Mouse (Mus musculus) embryonic facial prominence, embryonic 10.5 days (tissue): Measurements from ENCODE around the gene Cry2. TPM values are rescaled to one million over a fixed set of nuclear protein-coding genes. Genes with fewer than 3 reads are reported as not detected.
A peak's percentile ranks its signal among the peaks of the same experiment; 100 is the strongest.
"Not testable (repeated sequence)": the region's sequence is repeated elsewhere in the genome, so short reads cannot be mapped to it uniquely, and the experiment has no call there.

Source experiments
- DNase-seq: peaks from one replicate; pipeline ENCODE4 v3.0.0-alpha.2; 2017; ENCODE audit warnings: low spot score
- H3K27ac ChIP-seq: fragments of 300-500 bp; sonication (generic); replicated peaks from 2 replicates; pipeline ENCODE4 v1.5.1; 2016; ENCODE audit warnings: mild to moderate bottlenecking
- H3K27me3 ChIP-seq: fragments of 300-500 bp; sonication (generic); replicated peaks from 2 replicates; pipeline ENCODE4 v1.6.1; 2016; ENCODE audit warnings: low read depth, mild to moderate bottlenecking; ENCODE audit not compliant: poor library complexity, severe bottlenecking
- H3K36me3 ChIP-seq: fragments of 300-500 bp; sonication (generic); replicated peaks from 2 replicates; pipeline ENCODE4 v1.6.1; 2016; ENCODE audit warnings: mild to moderate bottlenecking, moderate library complexity
- H3K4me1 ChIP-seq: fragments of 300-500 bp; sonication (generic); 2 replicates; pipeline ENCODE4 v1.6.1; 2016
- H3K4me3 ChIP-seq: fragments of 300-500 bp; sonication (generic); 2 replicates; pipeline ENCODE4 v1.5.1; 2016; ENCODE audit warnings: mild to moderate bottlenecking, moderate library complexity
- H3K9me3 ChIP-seq: fragments of 300-500 bp; sonication (generic); 2 replicates; pipeline ENCODE4 v1.6.1; 2016; ENCODE audit warnings: mild to moderate bottlenecking
- WGBS: fragments of 180-500 bp; shearing (Covaris S2); methylation state at CpG from one replicate; pipeline ENCODE4 v1.1.7; 2016; 5-methylcytosine and 5-hydroxymethylcytosine counted together
- polyA plus RNA-seq: library from polyadenylated mRNA; unstranded; fragments of >200 nt; fragmentation: Nextera tagmentation; extraction: Ambion mirVana; gene quantifications from 2 replicates; pipeline ENCODE4 v1.2.1, GENCODE M21; 2016

Cry2 gene
- polyA plus RNA-seq, 1 experiment from 2014 or later: 23.4 TPM

DNA sequence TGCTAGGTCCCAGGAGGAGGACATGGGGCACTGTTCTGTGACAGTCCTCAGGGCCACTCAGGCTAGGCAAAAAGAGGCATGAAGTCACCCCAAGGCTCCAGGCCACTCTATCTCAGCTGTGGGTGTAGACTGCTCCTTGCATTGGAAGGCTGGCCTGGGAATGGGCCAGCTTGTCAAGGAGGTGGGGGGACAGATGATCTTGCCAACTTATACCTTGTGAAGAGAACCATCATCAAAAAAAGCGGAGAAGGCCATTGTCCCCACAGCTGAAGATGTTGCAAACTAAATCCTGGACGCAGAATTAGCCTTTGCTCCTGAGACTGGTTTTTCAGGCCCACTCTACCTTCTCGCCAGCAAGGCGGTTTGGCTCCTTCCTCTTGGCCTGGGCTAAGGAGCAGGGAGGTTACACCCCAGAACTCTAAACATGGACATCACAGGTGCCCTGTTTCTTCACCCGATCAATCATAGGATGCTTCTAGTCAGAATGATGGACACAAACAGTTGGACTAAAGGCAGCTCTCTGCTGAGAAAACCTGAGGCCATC is 30.0 kb downstream of the Cry2 start:
- Histone ChIP-seq H3K4me3 (no peak overlapping the region), H3K27me3 (peaks cover 19% of the 10 kb centered on the region), H3K9me3 (no peaks in the 10 kb centered on the region), H3K4me1 (peaks cover 22% of the 10 kb centered on the region), H3K36me3 (peaks cover 57% of the 10 kb centered on the region), H3K27ac (no peak overlapping the region)
- 90% methylated on average over 5 of the region's 5 CpGs for WGBS
- no peak for DNase-seq

DNA sequence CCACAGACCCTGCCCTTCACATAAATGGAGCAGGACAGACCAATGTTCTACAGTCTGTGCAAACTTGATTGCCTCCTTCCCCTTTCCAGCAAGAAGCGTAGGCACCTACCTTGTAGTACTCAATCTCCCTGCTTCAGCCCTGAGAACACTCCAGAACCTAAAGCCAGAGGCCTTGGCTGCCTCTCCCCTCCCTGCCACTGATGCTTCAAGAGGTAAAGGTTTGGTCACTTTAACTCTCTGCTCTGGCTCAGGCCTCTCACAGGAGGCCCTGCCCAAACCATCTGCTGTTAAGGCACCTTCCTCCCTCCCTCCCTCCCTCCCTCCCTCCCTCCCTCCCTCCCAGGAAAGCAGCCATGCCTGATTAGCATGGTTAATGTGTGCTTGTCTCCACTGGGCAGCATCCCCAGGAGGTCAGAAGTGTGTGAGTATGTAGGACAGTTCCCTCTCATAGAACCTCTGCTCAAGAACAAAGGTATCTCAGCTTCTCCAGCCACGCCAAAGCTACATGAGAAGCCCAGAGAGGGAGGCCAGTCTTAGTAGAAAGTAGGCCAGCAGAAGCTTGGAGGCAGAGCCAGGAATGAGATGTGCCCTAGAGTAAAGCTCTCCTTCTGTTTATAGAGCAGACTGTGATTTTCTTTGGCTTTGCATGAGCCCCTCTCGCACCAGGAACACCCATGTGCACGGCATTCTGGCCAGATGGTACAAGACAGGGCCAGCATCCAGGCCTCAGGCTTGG is 31.1 kb downstream of the Cry2 start:
- Histone ChIP-seq H3K9me3 (no peaks in the 10 kb centered on the region), H3K27me3 (peaks cover 19% of the 10 kb centered on the region), H3K4me1 (peaks cover 27% of the 10 kb centered on the region), H3K27ac (no peak overlapping the region), H3K36me3 (peaks cover 46% of the 10 kb centered on the region), H3K4me3 (no peak overlapping the region)
- 78% methylated on average over 4 of the region's 4 CpGs for WGBS
- DNase-seq: no peak

DNA sequence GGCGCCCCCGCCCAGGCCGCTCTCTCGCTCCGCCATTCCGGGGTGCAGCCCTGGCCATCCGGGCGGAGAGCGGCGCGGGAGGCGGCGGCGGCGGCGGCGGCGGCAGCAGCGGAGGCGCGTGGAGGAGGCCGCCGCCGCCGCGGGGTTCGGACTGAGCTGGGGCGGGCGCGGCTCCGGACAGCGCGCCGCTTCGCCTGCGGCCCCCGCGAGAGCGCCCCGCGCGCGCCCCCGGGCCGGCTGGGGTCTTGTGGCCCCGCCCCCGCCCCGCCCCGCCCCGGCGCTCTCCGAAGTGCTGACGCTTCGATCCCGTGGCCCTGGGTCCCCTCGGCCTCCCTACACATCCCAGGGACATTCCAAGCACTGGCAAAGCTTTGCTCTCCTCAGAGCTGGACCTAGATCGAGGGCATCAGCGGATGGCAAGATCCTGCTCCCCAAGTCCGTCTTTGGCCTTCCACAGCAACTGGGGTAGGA is 32.7 kb downstream of the Cry2 start, which contains the start of gene Mapk8ip1:
Gene Mapk8ip1 (minus strand): TSS at position 173 of the 471 bp plus-strand sequence.
- Histone ChIP-seq H3K4me3 (peak within 1 kb of the TSS; percentile 76), H3K36me3 (peaks cover 30% of the 10 kb centered on the region), H3K27ac (peak within 1 kb of the TSS; percentile 80), H3K9me3 (no peaks in the 10 kb centered on the region), H3K4me1 (peaks cover 37% of the 10 kb centered on the region), H3K27me3 (peaks cover 19% of the 10 kb centered on the region)
- WGBS: 3% methylated on average over 42 of the region's 59 CpGs
- peak; percentile 80 for DNase-seq

DNA sequence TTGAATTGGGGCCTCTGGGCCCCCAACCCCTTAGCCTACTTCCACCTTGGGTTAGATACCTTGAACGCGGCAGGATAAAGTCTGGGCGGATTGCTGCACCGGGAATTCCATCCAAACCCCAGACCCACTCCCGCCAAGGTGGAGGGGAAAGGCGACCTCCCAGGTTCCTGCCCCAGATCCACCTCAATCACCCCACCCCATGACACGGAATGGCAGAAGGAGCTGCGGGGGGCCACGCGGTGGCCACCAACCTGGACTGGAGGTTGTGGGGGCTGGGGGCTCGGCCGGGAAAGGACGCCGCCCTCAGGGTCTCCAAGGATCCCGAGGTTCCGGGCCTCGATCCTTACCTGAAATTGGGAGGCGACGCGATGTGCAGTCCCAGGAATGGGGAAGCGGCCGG is 33.2 kb downstream of the Cry2 start:
- H3K36me3 ChIP-seq: peaks cover 26% of the 10 kb centered on the region
- peak overlapping the region; percentile 80 for H3K27ac ChIP-seq
- DNase-seq: no peak
- no peaks in the 10 kb centered on the region for H3K9me3 ChIP-seq
- 2% methylated on average over 22 of the region's 22 CpGs for WGBS
- peaks cover 19% of the 10 kb centered on the region for H3K27me3 ChIP-seq
- peaks cover 33% of the 10 kb centered on the region for H3K4me1 ChIP-seq
- peak overlapping the region; percentile 76 for H3K4me3 ChIP-seq

DNA sequence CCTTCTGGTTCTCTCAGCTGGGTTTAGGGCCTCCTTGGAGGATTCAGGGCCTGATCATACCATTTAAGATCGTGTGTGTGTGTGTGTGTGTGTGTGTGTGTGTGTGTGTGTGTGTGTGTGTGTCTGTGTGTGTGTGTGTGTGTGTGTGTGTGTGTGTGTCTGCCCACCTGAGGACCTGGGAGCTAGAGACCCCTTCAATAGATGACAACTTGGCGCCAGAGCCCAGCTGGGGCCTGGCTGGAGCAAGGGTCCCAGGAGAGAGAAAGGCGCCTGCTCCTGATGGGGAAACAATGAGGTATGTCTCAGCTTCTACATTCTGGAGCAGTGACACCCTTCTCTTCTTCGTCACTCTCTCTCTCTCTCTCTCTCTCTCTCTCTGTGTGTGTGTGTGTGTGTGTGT is 34.0 kb downstream of the Cry2 start:
- not testable (repeated sequence) for H3K27ac ChIP-seq, DNase-seq, H3K9me3 ChIP-seq
- WGBS: 65% methylated on average over 4 of the region's 4 CpGs
- Histone ChIP-seq H3K4me1 (peaks cover 31% of the 10 kb centered on the region), H3K4me3 (peak overlapping the region; percentile 76), H3K27me3 (peaks cover 19% of the 10 kb centered on the region), H3K36me3 (peaks cover 18% of the 10 kb centered on the region)

DNA sequence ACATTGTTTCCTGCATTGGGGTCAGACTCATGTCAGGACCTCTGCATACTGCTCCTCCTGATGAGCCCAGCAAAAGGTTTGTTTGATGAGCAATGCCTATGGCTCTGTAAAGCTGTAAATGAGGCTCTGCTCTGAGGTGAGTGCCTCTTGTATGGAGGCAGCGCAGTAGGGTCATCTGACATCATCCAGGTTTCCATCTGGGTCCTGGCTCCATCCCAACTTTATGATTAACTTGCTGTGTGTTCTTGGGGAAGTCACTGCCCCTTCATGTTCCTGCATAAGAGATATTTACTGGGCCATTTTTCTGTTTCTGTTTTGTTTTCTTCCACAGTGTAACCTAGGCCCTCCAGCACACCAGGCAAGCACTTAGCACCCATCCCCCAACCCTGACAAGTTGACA is 36.4 kb downstream of the Cry2 start:
- Histone ChIP-seq H3K4me1 (peaks cover 45% of the 10 kb centered on the region), H3K4me3 (no peak overlapping the region), H3K27ac (no peak overlapping the region)

DNA sequence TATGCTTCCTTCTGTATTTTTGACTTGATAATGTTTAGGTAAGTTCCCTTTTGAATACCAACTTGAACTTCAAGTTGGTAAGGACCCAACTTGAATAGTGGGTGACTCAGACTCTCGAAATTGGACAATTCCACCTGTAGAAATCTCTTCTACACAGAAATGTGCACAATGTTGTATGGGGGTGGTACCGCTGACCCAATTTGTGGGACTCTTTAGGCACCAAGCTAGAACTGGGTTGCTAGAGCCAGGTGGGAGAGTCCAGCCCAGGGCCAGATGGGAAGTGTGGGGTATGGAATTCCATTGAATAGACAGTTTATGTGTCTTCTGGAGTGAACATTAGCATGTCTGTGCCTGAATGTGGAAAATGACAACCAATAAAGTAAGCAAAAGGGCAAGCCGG is 38.3 kb downstream of the Cry2 start:
- WGBS: 88% methylated on average over 3 of the region's 3 CpGs
- no peak overlapping the region for H3K27ac ChIP-seq
- no peak for DNase-seq
- H3K36me3 ChIP-seq: no peaks in the 10 kb centered on the region
- H3K9me3 ChIP-seq: no peaks in the 10 kb centered on the region
- H3K4me1 ChIP-seq: peaks cover 54% of the 10 kb centered on the region
- peaks cover 26% of the 10 kb centered on the region for H3K27me3 ChIP-seq
- H3K4me3 ChIP-seq: no peak overlapping the region

More for the DNA sequence above, 36.4 kb downstream of the Cry2 start:
- WGBS: 77% methylated on average over 1 of the region's 1 CpGs
- Histone ChIP-seq H3K36me3 (no peaks in the 10 kb centered on the region), H3K27me3 (peaks cover 30% of the 10 kb centered on the region), H3K9me3 (no peaks in the 10 kb centered on the region)
- no peak for DNase-seq

DNA sequence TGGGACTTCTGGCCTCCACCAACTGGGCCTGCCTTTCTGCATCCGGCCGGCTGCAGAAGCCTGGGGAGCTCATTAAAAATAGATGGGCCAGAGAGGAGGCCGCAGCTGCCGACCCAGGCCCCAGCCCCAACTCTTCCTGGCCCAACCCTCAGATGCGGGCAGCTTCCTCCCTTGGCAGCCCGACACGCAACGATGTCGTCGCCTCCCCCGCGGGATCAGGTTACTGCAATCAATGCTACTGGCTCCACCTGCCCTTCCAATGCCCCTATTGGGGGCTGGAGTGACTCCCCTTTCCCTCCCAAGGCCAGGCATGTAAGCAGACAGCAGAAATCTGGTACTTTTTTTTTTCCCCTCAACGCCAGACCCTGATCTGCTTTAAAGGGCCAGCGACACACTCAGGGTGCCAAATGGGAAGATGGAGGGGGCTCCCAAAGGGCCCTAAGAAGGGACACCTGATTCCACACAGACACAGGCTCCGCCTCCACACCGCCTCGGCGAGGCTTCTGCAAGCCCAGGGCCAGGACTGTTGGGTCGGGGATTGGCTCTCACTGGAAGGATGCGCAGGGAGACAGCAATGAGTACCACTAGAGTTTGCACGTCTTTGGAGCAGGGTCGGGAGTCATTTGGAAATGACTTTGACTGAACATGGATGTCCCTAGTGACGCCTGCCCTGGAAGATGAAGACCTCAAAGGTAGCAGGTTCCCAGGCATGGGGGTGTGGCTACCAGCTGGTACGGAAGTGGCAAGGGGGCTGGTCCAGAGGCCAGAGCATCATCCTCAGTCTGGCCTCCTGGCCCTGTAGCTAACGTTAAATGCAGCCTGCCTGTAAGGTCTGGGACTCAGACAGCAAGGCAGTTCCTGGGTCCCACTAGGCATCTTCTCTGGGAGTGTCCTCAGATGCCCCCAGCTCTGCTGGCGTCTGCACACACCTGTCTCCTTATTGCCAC is 41.3 kb downstream of the Cry2 start:
- H3K9me3 ChIP-seq: no peaks in the 10 kb centered on the region
- peaks cover 3% of the 10 kb centered on the region for H3K36me3 ChIP-seq
- peak; percentile 89 for DNase-seq
- H3K4me1 ChIP-seq: peaks cover 75% of the 10 kb centered on the region
- 3% methylated on average over 26 of the region's 26 CpGs for WGBS
- peaks cover 14% of the 10 kb centered on the region; the same call in 1 of the 2 replicates for H3K27me3 ChIP-seq
- peak overlapping the region; percentile 88 for H3K27ac ChIP-seq
- peak overlapping the region; percentile 64 for H3K4me3 ChIP-seq

DNA sequence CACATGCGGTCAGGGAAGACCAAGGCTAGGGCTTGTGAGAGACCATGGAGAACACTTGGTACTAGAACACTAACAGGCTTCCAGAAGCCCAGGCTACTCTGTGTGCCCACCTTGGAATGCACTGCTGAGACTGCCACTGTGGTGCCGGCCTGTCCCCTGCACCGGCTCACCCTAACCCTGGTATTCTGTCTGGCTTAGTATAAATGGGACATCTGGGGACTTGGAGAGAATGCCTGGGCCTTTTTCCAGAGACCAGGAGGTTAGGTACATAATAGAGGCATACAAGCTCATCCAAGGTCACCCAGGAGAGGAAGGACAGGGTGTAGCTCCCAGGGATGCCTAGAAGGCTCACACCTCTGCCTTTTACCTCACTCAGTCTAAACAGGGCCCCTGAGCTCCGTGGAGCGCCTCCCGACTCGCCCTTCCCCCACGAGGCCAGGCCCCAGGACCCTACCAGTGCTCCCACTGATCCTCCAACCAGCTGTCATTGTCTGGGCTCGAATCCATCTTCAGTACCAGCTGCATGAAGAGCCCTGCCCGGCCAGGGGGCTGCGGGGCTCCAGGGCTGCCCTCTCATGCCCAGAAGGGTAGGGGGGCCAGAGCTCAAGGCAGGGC is 42.0 kb downstream of the Cry2 start:
- H3K4me3 ChIP-seq: peak overlapping the region; percentile 64
- H3K27me3 ChIP-seq: peaks cover 15% of the 10 kb centered on the region; the same call in 1 of the 2 replicates
- WGBS: 30% methylated on average over 11 of the region's 11 CpGs
- peak overlapping the region; percentile 88 for H3K27ac ChIP-seq
- peaks cover 69% of the 10 kb centered on the region for H3K4me1 ChIP-seq
- H3K36me3 ChIP-seq: peaks cover 10% of the 10 kb centered on the region
- no peak for DNase-seq
- no peaks in the 10 kb centered on the region for H3K9me3 ChIP-seq

DNA sequence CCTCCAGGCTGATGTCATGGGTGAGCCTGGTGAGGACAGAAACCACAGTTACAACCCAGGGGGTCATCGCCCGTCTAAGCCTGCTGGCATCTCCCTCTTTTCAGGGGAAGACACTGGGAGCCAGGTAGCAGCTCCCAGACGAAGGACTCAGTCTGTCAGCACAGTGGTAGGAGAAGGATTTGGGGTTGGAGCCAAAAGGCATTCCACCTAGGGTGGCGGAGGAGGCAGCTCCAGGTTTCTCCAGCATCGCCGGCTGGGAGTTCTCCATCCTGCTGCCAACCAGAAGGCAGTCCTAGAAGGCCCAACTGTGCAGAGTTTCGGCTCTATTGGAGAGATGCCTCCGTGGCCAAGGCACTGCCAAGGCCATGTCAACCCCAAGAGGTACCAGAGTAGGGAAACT is 42.7 kb downstream of the Cry2 start:
- peak overlapping the region; percentile 64 for H3K4me3 ChIP-seq
- H3K27me3 ChIP-seq: peaks cover 15% of the 10 kb centered on the region; the same call in 1 of the 2 replicates
- H3K9me3 ChIP-seq: no peaks in the 10 kb centered on the region
- DNase-seq: no peak
- peaks cover 68% of the 10 kb centered on the region for H3K4me1 ChIP-seq
- peaks cover 17% of the 10 kb centered on the region for H3K36me3 ChIP-seq
- WGBS: 84% methylated on average over 8 of the region's 8 CpGs
- H3K27ac ChIP-seq: peak overlapping the region; percentile 88; the same call in 1 of the 2 replicates

DNA sequence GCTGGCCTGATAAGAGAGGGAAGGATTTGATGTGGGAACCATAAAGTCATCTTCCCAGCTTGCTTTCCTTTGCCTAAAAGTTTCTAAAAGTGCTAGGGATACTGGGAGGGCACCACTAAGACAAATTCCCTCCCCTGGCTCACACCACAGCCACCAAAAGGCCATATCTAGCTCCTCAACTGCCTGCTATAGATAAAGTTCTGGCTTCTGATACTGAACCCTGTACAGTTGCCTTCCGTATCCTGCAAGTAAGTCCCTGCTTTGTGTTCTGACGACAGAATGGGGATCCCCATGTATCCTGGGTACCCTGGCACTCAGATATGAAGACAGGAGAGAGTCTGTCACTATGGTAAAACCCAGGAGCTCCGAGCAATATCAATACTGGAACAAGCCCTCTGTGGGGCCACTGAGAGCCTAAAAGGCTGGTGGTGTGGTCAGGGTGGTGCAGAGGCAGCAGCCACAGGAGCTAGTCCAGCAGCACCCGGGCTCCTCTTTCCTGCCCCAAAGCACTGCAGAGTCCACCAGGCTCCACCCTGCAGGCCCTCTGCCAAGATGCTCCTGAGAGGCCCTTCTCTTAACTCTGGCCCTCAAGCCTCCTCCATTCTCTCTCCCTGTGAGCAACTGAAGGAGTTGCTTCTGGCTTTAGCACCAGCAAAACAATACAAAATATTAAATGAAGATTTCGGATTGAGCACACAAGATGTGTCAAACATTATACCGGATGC is 43.5 kb downstream of the Cry2 start:
- WGBS: 84% methylated on average over 6 of the region's 6 CpGs
- H3K4me1 ChIP-seq: peaks cover 68% of the 10 kb centered on the region
- peaks cover 15% of the 10 kb centered on the region; the same call in 1 of the 2 replicates for H3K27me3 ChIP-seq
- H3K9me3 ChIP-seq: no peaks in the 10 kb centered on the region
- peak overlapping the region; percentile 17; the same call in 1 of the 2 replicates for H3K4me3 ChIP-seq
- DNase-seq: no peak
- peaks cover 25% of the 10 kb centered on the region for H3K36me3 ChIP-seq
- peak overlapping the region; percentile 89 for H3K27ac ChIP-seq
